Mouse (Mus musculus): Measurements from ENCODE around the gene Rbak. TPM values are rescaled to one million over a fixed set of nuclear protein-coding genes. Genes with fewer than 3 reads are reported as not detected.

Gene Rbak
- polyA plus RNA-seq (2014; fragmentation: Illumina TruSeq; extraction: RNeasy Lipid Tissue Mini Kit (QIAGEN cat#74804); ENCODE audit: low read depth, low replicate concordance), result 4.0 TPM

DNA sequence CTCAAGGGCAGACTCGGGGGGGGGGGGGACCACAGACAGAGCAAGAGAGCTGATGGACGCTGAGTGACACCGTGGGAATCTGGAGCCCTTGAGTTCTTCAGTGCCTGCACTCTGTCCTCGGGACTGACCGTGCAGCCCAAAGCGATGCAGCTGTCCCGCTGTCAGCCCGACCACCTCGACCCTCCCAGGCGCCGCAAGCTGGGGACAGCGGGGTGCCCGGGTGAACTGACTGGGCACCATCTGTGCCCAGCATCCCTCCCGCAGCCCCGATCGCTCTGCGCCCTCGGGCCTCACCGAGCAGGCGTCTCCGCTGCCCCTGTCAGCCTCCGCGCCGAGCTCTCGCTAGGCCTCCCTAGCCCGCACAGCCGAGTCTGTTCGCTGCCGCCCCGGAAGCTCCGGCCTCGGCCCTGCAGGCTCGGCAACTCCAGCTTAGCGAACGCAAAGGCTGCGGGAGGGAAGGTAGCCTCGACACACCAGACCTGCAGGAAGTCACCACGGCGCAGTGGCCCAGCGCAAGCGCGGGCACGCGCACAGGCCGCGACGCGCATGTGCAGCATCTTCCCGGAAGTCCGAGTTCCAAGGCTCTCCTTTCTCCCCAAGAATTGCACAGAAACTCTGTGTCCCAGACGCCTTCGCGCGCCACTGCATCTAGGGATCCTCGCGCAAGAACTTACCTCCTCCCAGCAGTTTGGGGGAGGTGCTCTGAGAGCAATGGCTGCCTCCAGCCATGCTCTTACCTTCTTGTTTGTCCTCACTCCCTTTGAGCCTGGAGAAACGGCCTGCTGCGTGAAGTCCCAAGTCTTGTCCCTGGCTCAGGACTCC, at the start of gene Rbak, which contains the start of gene Spdye4b:
Rbak (minus strand) TSS at position 521 of the 822 bp plus-strand sequence.
Spdye4b (plus strand) TSS at position 763 of the 822 bp plus-strand sequence.

DNA sequence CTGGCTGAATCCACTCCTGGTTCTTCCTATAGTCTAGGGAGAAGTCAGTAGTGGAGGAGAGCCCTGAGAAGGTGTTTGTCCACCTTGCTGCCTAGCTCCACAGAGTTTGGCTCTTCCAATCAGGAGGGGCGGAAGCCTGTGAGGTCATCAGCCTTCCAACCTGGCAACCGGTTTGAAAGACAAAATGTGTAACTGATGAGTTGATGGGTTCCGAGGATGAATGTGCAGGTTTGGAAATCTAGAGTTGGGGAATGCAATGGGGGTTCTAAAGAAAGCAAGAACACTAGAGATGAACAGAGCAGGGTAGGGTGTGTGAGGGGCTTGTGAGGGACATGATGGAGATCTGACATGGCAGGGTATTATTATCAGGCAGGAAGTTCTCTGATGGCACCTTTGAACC, 46.2 kb upstream of the Rbak start, which contains the start of gene Spdye4a:
Spdye4a (minus strand) TSS at position 101 of the 400 bp plus-strand sequence.

DNA sequence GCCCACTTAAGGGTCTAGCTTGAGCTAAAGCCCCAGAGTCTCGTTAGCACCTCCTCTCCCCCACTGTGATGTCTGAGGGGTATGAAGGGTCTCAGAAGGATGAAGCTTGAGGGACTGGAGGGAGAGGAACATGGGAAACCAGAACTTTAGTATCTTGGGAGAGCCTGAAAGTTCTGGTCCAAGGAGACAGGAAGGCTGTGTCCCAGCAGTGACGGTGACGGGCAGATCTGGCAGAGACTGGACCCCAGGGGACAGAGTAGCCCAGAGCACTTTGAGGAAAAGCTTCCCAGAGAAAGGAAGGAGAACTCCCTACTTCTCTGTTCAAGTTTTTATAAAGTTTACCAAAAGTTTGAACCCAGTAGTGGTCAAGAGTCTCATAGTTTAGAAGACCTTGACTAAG, 33.1 kb downstream of the Rbak start, which contains the start of gene Olfr718-ps1:
Olfr718-ps1 (minus strand) TSS at position 101 of the 400 bp plus-strand sequence.

Other genes with a start within 250 kb of the Rbak start
- gene Fscn1, start 220.4 kb downstream of the Rbak start, polyA plus RNA-seq (2014; fragmentation: Illumina TruSeq; extraction: RNeasy Lipid Tissue Mini Kit (QIAGEN cat#74804); ENCODE audit: low read depth, low replicate concordance), result 1.2 TPM
- 149 TPM for gene Rnf216, start 67.8 kb downstream of the Rbak start, polyA plus RNA-seq (2014; fragmentation: Illumina TruSeq; extraction: RNeasy Lipid Tissue Mini Kit (QIAGEN cat#74804); ENCODE audit: low read depth, low replicate concordance)
- gene Olfr718-ps1, start 33.2 kb downstream of the Rbak start, polyA plus RNA-seq (2014; fragmentation: Illumina TruSeq; extraction: RNeasy Lipid Tissue Mini Kit (QIAGEN cat#74804); ENCODE audit: low read depth, low replicate concordance), result 0.07 TPM
- 35.2 TPM for gene Spdye4b, start 242 bp upstream of the Rbak start, polyA plus RNA-seq (2014; fragmentation: Illumina TruSeq; extraction: RNeasy Lipid Tissue Mini Kit (QIAGEN cat#74804); ENCODE audit: low read depth, low replicate concordance)
- gene Spdye4a, start 46.1 kb upstream of the Rbak start, polyA plus RNA-seq (2014; fragmentation: Illumina TruSeq; extraction: RNeasy Lipid Tissue Mini Kit (QIAGEN cat#74804); ENCODE audit: low read depth, low replicate concordance), result 8.0 TPM
- gene Zfp12, start 54.4 kb upstream of the Rbak start, polyA plus RNA-seq (2014; fragmentation: Illumina TruSeq; extraction: RNeasy Lipid Tissue Mini Kit (QIAGEN cat#74804); ENCODE audit: low read depth, low replicate concordance), result 5.0 TPM
- gene Zfp316, start 89.2 kb upstream of the Rbak start, polyA plus RNA-seq (2014; fragmentation: Illumina TruSeq; extraction: RNeasy Lipid Tissue Mini Kit (QIAGEN cat#74804); ENCODE audit: low read depth, low replicate concordance), result 0.52 TPM
- not detected for gene Zfp853, start 112.8 kb upstream of the Rbak start, polyA plus RNA-seq (2014; fragmentation: Illumina TruSeq; extraction: RNeasy Lipid Tissue Mini Kit (QIAGEN cat#74804); ENCODE audit: low read depth, low replicate concordance)
- gene E130309D02Rik, start 134.6 kb upstream of the Rbak start, polyA plus RNA-seq (2014; fragmentation: Illumina TruSeq; extraction: RNeasy Lipid Tissue Mini Kit (QIAGEN cat#74804); ENCODE audit: low read depth, low replicate concordance), result 1.7 TPM
- 43.3 TPM for gene Zdhhc4, start 148.5 kb upstream of the Rbak start, polyA plus RNA-seq (2014; fragmentation: Illumina TruSeq; extraction: RNeasy Lipid Tissue Mini Kit (QIAGEN cat#74804); ENCODE audit: low read depth, low replicate concordance)
- gene Grid2ip, start 176.6 kb upstream of the Rbak start, polyA plus RNA-seq (2014; fragmentation: Illumina TruSeq; extraction: RNeasy Lipid Tissue Mini Kit (QIAGEN cat#74804); ENCODE audit: low read depth, low replicate concordance), result not detected
- gene Kdelr2, start 223.1 kb upstream of the Rbak start, polyA plus RNA-seq (2014; fragmentation: Illumina TruSeq; extraction: RNeasy Lipid Tissue Mini Kit (QIAGEN cat#74804); ENCODE audit: low read depth, low replicate concordance), result 34.5 TPM